Mouse (Mus musculus) CH12.LX (cell line): ENCODE results near the gene Prr12.
A peak's percentile ranks its signal among the peaks of the same experiment; 100 is the strongest.

Source experiments
- BHLHE40 ChIP-seq: IDR thresholded peaks from 2 replicates; pipeline ENCODE4 v1.6.1; 2011; ENCODE audit warnings: mild to moderate bottlenecking, low read depth, low read length, improper control_type of control experiment
- CHD1 ChIP-seq: IDR thresholded peaks from 2 replicates; pipeline ENCODE4 v1.6.1; 2012; ENCODE audit warnings: low read depth, low read length, improper control_type of control experiment, inconsistent platforms
- CTCF ChIP-seq, 2 experiments: IDR thresholded peaks in 1 of 2; conservative IDR thresholded peaks in 1 of 2; 2 replicates each; pipeline ENCODE4 v1.5.1; 2011 to 2012; ENCODE audit warnings: low read depth in 2 of 2, low read length in 2 of 2, improper control_type of control experiment in 1 of 2, inconsistent platforms in 1 of 2, mild to moderate bottlenecking in 1 of 2, moderate library complexity in 1 of 2
- ELF1 ChIP-seq: IDR thresholded peaks from 2 replicates; pipeline ENCODE4 v1.6.1; 2014; ENCODE audit warnings: low read depth, mild to moderate bottlenecking, inconsistent platforms, low read length, improper control_type of control experiment
- EP300 ChIP-seq: IDR thresholded peaks from 2 replicates; pipeline ENCODE4 v1.6.1; 2011; ENCODE audit warnings: low read length, improper control_type of control experiment
- KAT2A ChIP-seq: IDR thresholded peaks from 2 replicates; pipeline ENCODE4 v1.6.1; 2012; ENCODE audit warnings: low read length, improper control_type of control experiment, inconsistent platforms; ENCODE audit not compliant: insufficient replicate concordance
- MXI1 ChIP-seq: IDR thresholded peaks from 2 replicates; pipeline ENCODE4 v1.6.1; 2011; ENCODE audit warnings: mild to moderate bottlenecking, low read depth, low read length, improper control_type of control experiment
- MYC ChIP-seq: IDR thresholded peaks from 2 replicates; pipeline ENCODE4 v1.6.1; 2011; ENCODE audit warnings: low read depth, mild to moderate bottlenecking, improper control_type of control experiment, low read length
- POLR2A ChIP-seq: IDR thresholded peaks from 2 replicates; pipeline ENCODE4 v1.6.1; 2011; ENCODE audit warnings: low read depth, mild to moderate bottlenecking, improper control_type of control experiment, low read length
- POLR2AphosphoS2 ChIP-seq: IDR thresholded peaks from 2 replicates; pipeline ENCODE4 v1.6.1; 2011; ENCODE audit warnings: low read depth, low read length, improper control_type of control experiment
- TCF12 ChIP-seq: IDR thresholded peaks from 2 replicates; pipeline ENCODE4 v1.6.1; 2014; ENCODE audit warnings: low read depth, mild to moderate bottlenecking, inconsistent platforms, low read length, improper control_type of control experiment
- USF1 ChIP-seq: IDR thresholded peaks from 2 replicates; pipeline ENCODE4 v1.6.1; 2014; ENCODE audit warnings: low read depth, mild to moderate bottlenecking, inconsistent platforms, low read length, improper control_type of control experiment
- ZC3H11A ChIP-seq: IDR thresholded peaks from 2 replicates; pipeline ENCODE4 v1.6.1; 2012; ENCODE audit warnings: low read depth, mild to moderate bottlenecking, inconsistent platforms, low read length, improper control_type of control experiment

DNA sequence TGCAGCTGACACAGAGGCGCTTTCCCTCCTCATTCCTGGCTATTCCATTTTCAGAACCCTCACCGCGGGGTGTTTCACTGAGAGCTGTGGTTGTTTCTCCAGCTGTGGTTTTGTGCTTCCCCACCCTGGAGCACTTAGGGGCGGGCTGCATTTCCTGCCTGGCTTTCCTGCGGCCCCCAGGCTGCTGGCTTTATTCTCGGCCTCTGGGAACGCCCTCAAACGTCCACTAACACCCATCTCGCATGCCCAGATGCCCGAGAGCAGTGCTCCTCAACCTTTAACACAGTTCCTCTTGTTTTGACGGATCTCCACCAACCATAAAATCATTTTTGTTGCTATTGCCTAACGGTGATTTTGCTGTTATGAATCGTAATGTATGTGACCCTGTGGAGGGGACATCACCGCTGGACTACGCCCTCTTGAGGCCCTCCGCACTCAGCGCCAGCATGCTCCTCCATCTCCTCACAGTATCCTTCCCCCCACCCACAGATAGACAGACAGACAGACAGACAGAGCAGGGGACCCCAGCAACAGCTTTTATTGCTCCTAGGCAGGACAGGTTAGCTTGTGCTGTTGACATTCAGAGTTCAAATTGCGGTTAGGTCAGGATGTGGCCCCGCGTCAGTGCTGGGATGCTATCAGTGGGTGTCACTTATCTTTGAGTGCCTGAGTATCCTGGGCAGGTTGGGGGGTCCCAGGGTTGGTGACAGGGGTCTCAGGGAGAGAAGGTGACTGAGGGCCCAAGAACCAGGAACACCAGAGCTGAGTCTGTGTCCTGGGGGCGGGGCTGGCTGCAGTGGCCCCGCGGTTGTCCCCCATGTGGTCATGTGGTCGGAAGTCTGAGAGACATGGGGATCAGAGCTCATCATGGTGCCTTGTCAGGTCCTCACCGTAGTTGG lies 30.0 kb upstream of the Prr12 start:
- peak in 1 of 2 experiments; percentile 25; a peak in 2 of 4 replicates for TF ChIP-seq CTCF (conservative IDR thresholded peaks at IDR 0.05 in 1 of 2, IDR thresholded peaks at IDR 0.05 in 1 of 2; ENCODE audit: low read depth in 2 of 2, low read length in 2 of 2)
- TF ChIP-seq TCF12: peak; percentile 10; the same call in 1 of the 2 replicates
- TF ChIP-seq MXI1: 0 out of 2 replicates have a peak, but pooled peaks have one; percentile 42
- peak; percentile 71 for TF ChIP-seq USF1
- no peak for TF ChIP-seq KAT2A
- TF ChIP-seq POLR2A: no peak; the same call in 1 of the 2 replicates
- TF ChIP-seq ZC3H11A: no peak
- no peak for TF ChIP-seq CHD1
- TF ChIP-seq EP300: no peak
- TF ChIP-seq BHLHE40: no peak
- peak; percentile 64; the same call in 1 of the 2 replicates for TF ChIP-seq ELF1
- no peak for TF ChIP-seq MYC
- no peak for TF ChIP-seq POLR2AphosphoS2
